Mouse (Mus musculus): ENCODE results near the gene Ilvbl.
"Not testable (repeated sequence)": the region's sequence is repeated elsewhere in the genome, so short reads cannot be mapped to it uniquely, and the experiment has no call there.

Ilvbl gene

GRCm38 (mm10) chr10:78591406-78592328, 17.5 kb downstream of the Ilvbl start, which contains the start of gene Syde1:
Gene Syde1, minus strand, starts transcription at chr10:78591964.
- no peak for DNase-seq (ENCODE audit: low spot score)

GRCm38 (mm10) chr10:78592856-78593379, 18.8 kb downstream of the Ilvbl start:
- DNase-seq (ENCODE audit: low spot score): no peak

GRCm38 (mm10) chr10:78593736-78594135, 19.6 kb downstream of the Ilvbl start:
- DNase-seq (ENCODE audit: low spot score): no peak

- DNase-seq (ENCODE audit: low spot score): no peak
Observed at GRCm38 (mm10) chr10:78594157-78594556, 20.0 kb downstream of the Ilvbl start.

- DNase-seq (ENCODE audit: low spot score): no peak
Observed at GRCm38 (mm10) chr10:78594566-78594965, 20.4 kb downstream of the Ilvbl start.

GRCm38 (mm10) chr10:78599865-78600264, 25.7 kb downstream of the Ilvbl start:
- no peak for DNase-seq (ENCODE audit: low spot score)

GRCm38 (mm10) chr10:78605080-78605479, 30.9 kb downstream of the Ilvbl start:
- no peak for DNase-seq (ENCODE audit: low spot score)

- no peak for DNase-seq (ENCODE audit: low spot score)
Observed at GRCm38 (mm10) chr10:78607602-78608001, 33.5 kb downstream of the Ilvbl start.

- DNase-seq (ENCODE audit: low spot score): no peak
Observed at GRCm38 (mm10) chr10:78617974-78618373, 43.8 kb downstream of the Ilvbl start, which contains the start of gene Olfr1357. Gene Olfr1357, minus strand, starts transcription at chr10:78618074.

- not testable (repeated sequence) for DNase-seq (ENCODE audit: low spot score)
Observed at GRCm38 (mm10) chr10:78623143-78623542, 49.0 kb downstream of the Ilvbl start.

GRCm38 (mm10) chr10:78630194-78630593, 56.0 kb downstream of the Ilvbl start:
- DNase-seq (ENCODE audit: low spot score): no peak

GRCm38 (mm10) chr10:78632311-78632710, 58.2 kb downstream of the Ilvbl start:
- DNase-seq (ENCODE audit: low spot score): no peak
